Mouse (Mus musculus) heart, postnatal 10 days (tissue): ENCODE data around the gene Krtap8-1. TPM values are rescaled to one million over a fixed set of nuclear protein-coding genes. Genes with fewer than 3 reads are reported as not detected.

Experiments
- DNase-seq, 2 experiments: peaks; one replicate each; pipeline ENCODE4 v3.0.0; 2021
- intact Hi-C: fragments of 180-260 bp; cut with DNase I; formaldehyde crosslinking; loops from one replicate; pipeline ENCODE4 v1.15.1; 2025
- total RNA-seq, 2 experiments: library from RNA; stranded (reverse); gene quantifications; 2 replicates each; pipeline ENCODE4 v1.2.3; 2021

Krtap8-1 gene
- total RNA-seq, result not detected

DNA sequence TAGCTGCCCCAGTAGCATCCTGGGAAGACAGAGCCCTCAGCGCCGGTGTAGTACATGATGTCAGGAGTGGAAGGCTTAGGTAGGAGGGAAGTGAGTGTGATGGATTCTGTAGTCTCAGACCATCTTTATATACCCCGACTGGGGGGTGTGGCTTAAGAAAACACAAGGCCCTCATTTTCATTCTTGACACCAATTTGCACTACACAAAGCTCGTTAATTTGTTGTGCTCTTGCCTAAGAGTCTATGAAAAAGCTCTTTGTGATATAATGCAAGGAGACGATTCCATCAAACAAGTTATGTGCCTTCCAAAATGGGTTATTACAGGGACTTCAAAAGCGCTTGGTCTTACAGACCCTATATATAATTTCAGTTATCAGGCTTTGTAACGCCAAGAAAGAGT is at the start of gene Krtap8-1:
Krtap8-1 (minus strand) TSS at position 101 of the 400 bp plus-strand sequence.
- no peak for DNase-seq
- intact Hi-C loops, result no loop called here

DNA sequence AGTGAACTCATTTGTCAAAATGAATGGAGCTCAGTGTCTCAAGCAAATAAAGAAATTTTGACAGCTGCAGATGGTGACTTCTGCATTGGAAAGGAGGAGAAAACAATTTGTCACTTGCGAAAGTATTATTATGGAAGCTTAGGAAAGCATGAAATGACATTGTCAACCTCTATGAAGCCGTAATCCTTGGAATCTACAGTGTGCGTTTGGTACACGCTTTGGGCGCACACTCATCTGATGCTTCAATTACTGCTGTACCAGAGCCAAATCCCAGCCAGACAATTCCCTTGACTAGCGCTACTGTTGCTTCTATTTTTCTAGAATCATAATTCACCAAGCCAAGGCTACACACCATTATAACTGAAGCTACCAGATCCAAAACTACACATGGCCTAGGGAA is 49.6 kb upstream of the Krtap8-1 start:
- intact Hi-C loops, result no loop called here
- DNase-seq, result no peak

DNA sequence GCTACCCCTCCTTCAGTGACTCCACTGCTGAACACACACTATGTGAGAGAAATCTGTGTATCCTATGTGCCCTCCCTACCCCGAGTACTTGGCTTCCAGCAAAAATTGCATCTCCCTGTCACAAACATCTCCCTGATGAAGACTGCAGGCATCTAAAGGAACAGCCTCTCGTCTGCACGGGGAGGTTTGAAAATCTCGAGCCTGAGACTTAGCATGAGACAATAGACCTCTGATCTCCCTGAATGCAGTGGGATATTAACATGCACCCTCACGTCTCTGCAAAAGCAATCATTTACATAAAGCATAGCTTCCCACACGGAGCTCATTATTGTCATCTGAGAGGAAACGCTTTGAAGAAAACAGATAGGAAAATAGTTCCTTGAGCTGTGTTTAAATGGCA is 42.8 kb upstream of the Krtap8-1 start:
- DNase-seq, result no peak
- intact Hi-C loops, result no loop called here

DNA sequence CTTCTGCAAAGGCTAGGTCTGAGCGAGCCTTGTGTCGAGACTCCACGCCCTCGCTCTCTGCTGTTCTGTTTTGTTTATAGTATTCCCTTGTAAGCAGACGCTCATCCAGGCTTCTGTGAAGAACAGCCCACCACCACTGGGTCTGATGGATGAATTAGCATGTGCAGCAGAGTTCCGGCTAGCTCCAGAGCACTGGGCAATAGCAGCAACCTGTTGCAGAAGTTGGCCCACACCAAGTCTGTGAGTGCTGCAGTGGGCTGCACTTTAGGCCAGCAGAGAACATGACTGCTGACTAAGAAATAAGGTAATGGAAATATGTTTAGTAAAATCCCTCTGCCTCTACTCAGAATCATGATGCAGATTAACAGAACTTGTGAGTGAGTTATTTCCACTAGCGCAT is 42.1 kb upstream of the Krtap8-1 start:
- no peak for DNase-seq
- intact Hi-C loops, result no loop called here

DNA sequence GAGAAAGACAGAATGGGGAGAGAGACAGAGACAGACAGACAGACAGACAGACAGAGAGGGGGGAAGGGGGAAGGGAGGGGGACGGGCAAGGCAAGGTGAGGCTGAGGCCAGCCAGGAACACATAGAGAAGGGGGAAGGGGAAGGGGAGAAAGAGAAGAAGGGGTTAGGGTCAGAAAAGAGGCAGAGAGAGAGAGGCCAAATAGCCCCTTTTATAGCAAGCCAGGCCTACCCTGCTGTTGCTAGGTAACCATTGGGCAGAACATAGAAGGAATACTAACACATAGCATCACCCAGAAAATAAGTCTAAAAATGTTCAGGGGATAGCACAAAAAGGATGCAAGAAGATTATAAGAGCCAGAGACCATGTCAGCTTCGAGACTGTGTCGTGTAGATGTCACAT is 40.6 kb upstream of the Krtap8-1 start:
- intact Hi-C loops, result no loop called here
- no peak for DNase-seq

DNA sequence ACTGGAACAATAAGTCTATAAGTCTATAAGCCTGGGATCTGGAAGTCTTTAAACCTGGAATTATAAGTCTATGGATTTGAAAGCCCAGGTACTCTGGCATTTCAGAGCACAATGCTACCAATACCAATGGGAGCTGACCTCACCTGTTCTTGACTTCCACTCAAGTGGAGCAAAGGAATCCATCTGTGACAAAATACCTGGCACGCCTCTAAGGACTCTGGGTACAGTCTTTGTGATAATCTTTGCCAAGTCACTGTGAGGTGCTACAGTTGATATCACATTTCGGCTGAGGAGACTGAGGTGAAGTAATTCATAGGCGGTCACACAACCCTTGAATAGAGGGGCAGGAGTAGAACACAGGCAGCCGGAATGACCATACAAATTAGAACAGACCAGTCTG is 33.2 kb upstream of the Krtap8-1 start:
- intact Hi-C loops, result loop anchor here (5.0 kb wide), 1 partner anchor 246 kb away; no protein-coding TSS in a partner anchor
- DNase-seq, result no peak

DNA sequence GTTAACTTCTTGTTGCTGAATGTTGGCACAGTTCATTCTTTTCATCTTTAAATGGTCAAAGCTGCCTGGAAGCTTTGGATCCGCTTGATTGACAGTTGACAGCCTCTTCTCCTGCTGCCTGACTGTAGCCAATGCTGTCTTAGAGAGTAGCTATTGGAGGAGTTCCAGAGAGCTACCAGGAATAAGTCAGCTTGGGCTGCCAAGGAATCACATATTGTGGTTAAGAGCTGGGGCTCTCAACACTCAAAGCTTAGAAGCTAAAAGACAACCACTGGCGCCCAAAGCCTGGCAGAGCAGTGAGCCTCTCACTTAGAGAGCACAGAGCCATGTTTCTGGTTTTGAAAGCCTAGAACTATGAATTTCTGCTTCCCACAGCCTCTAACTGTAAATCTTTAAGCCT is 32.8 kb upstream of the Krtap8-1 start:
- intact Hi-C loops, result loop anchor here (5.0 kb wide), 1 partner anchor 247 kb away; no protein-coding TSS in a partner anchor

DNA sequence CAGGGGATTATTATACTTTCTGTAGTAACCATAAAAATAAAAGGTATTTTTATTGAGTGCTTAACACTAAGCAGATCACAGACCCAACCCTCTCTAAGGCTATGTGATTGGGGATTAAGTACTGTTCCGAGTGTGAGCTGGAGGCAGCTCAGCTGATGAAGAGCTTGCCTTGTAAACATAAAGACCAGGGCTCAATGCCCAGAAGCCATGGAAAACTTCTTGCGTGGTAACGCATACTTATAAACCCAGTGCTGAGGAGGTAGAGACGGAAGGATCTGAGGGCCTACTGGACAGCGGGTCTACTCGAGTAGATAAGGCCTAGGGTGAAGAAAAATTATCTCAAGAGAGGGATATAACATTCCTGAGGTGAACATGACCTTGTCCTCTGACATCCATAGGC is 32.3 kb upstream of the Krtap8-1 start:
- intact Hi-C loops, result loop anchor here (5.0 kb wide), 1 partner anchor 247 kb away; no protein-coding TSS in a partner anchor
- DNase-seq, result no peak

More for the DNA sequence above, 32.8 kb upstream of the Krtap8-1 start:
- DNase-seq, result peak; percentile 1 to 2

DNA sequence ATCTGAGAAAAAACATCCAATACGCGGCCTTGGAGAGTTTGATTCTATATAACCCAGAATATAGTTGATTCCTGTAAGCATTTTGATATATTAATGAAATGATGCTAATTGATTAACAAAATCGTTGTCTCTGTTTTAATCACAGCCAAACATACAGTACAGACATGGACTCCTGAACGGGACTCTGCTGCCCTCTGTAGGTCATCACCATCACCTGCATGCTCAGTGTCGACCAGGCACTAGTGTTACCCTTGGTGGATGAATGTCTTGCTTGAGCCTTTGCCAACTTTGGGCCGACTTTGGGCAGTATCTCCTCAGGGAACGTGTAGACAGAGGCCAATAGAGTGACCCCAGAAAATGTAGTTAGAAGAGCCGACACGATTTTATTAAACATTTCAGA is 29.9 kb upstream of the Krtap8-1 start:
- intact Hi-C loops, result no loop called here
- DNase-seq, result peak; percentile 42 to 57

DNA sequence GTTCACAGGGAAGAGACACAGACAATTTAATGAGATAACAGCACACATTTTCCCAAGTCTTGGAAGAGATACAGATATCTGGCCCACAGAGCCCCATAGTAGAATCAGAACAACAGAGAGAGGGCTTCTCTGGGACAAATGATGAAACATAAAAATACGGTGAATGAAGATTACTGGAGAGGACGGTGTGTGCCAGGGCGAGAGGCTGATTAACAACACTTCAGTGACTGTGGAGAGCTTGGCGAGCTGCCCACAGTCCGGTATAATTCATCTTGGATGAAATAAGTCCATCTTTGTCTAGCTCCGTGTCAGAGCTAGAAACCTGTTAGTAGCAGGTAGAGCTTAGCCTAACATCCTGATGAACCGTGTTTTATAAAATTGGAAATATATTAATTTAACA is 25.7 kb upstream of the Krtap8-1 start:
- DNase-seq, result no peak
- intact Hi-C loops, result no loop called here

DNA sequence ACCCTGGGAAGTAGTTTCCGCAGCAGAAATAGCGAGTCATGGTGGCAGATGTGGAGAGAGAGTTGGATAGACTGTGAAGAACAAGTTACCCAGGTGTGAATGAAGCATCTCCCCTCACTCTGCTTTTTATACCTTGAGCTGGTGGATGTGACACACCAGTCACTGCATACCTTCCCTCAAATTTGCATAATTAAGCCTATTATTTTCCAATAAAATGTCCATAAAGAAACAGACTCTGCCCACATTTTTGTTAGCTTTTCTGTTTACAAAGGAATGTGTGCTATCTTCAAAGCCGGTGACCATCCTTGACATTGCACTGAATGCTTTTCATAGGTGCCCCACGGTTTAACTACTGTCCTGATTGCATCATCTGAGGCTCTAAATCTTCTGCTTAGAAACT is 20.5 kb upstream of the Krtap8-1 start, which contains the start of gene Krtap7-1:
Krtap7-1 (minus strand) TSS at position 101 of the 400 bp plus-strand sequence.
- DNase-seq, result no peak
- intact Hi-C loops, result no loop called here

DNA sequence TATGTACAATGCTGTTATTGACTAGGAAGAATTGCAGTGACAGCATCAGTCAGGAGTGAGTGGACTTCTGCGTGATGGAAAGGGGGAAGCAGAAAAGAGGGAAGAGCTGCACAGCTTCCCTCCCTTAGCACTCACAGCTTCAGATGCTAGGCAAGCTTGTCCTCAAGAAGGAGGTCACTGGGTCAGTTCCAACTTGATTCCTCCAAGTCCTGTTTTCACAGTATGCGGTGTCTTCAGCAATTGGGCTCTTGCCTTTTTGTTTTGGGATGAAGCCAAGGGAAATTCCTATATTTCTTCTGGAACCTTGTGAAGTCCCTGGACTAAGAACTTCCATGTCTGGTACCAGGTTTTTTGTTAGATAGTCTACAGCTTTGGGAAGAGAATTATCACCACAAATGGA is 15.8 kb upstream of the Krtap8-1 start:
- DNase-seq, result peak; percentile 6 to 17
- intact Hi-C loops, result no loop called here

DNA sequence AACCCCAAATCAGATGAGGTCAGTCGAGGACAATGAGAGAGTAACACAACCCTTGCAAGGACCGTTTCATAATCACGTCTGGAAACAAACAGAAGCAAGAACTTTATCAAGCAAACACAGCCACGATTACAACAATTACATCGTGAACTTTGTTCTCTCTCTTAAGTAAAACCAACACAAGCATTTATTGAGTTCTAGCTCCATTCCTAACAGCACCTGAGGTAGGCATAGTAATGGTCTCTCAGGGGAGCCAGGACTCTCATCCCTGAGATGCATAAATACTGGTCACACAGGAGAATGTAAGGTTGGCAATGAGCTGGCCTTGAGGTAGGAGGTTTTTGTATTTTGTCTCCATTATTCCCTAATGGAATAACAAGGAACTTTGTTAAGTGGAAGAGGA is 14.1 kb upstream of the Krtap8-1 start:
- intact Hi-C loops, result no loop called here

DNA sequence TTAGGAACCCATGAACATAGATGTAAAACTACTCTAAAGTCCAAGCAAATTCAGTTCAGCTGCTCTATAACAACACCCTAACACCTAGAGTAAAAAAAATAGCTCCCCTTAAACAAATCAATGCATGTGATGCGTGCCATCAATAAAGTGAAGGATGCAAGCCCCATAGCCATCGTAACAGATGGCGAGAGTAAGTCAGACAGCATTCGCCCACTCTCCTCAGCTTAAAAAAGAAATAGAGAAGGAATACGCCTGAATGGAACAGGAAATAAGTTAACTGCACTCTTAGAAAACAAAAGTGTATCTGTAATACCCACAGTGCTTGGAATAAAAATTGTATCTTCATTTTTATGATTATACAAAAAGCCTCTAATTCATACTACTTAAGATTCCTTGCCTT is 9.2 kb upstream of the Krtap8-1 start:
- intact Hi-C loops, result no loop called here
- DNase-seq, result no peak

More for the DNA sequence above, 14.1 kb upstream of the Krtap8-1 start:
- DNase-seq, result no peak

DNA sequence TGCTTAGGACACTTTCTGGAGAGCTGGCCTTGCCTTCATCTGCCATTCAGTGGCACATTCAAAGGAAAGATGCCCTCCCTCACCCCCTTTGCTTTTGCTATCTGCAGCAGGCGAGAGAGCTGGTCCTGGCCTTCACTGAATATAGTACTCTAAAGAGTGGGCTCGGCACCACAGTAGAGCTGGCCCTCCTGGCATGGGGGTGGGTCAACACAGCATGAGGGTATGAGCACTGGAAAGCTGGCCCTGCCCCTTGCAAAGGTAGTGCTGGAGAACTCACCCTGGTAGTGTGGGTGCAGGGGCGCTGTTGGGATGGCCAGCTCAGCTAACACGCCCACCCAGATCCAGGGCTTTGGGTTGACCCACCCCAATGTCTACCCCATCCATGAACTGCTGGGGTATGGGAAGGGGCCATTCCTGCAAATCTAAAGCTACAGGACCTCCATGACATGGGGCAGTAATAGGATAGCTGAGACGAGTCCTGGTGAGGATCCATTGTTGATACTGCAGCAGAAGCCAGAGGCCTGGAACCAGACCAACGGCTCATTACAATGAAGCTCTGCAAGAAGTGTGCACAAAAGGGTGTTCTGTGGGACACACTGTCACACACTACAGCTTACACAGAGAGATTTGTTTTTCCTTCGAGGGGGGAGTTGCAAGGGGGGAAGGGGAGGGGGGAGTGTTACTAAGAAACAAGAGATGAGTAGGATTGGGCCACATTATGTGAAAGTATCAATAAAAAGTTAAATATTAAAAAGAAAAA is 7.8 kb upstream of the Krtap8-1 start:
- DNase-seq, result no peak
- intact Hi-C loops, result no loop called here

DNA sequence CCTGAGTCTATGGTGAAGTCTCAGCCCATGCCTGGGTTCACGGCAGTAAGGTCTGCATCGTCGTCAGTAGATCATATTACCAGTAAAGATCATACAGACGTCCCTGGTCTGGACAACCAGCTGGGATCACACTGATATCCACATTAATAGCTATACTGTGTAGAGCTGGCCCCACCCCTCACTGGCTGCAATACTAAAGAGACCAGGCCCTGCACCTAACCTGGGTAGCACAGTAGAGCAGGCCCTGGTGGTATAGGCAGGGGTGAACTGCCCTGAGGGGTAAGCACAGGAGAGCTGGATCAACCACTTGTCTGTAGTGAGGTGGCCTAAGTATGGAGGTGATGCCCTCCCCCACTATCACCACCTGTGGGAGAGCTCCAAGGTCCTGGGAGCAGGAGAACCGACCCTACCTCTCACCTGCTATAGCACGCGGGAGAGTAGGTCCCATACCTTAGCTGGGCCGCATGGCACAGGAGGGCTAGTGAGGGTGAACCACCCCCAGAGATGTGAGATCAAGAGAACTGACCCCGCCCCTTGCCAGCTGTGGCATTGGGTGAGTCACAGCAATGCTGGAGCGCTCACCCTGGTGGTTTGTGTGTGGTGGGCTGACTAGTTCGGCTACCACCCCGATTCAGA is 10.0 kb downstream of the Krtap8-1 start:
- no peak for DNase-seq
- intact Hi-C loops, result no loop called here

DNA sequence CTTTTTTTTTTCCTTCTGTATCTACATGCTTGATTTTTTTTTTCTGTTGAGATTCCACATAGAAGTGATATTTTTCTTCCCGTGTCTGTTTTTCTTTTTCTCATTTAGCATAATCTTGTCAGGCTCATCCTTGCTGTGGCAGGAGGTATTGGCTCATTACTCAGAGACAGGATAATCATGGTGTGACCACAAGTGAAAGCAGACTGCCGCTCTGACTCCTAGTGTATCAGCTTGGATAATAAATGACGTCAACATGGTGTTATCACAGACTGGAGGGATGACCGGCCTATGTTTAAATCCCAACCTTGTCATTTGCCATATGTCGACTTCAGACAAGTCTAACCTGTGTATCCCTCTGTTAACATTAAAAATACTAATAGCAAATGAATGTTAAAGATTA is 26.6 kb downstream of the Krtap8-1 start:
- intact Hi-C loops, result no loop called here
- no peak for DNase-seq

Other genes starting within 250 kb of the Krtap8-1 start
- gene Krtap21-1, start 84.1 kb downstream of the Krtap8-1 start, total RNA-seq, result not detected
- gene Krtap6-2, start 67.8 kb downstream of the Krtap8-1 start, total RNA-seq, result not detected
- gene Krtap7-1, start 20.4 kb upstream of the Krtap8-1 start, total RNA-seq, result not detected
- gene Krtap11-1, start 83.2 kb upstream of the Krtap8-1 start, total RNA-seq, result not detected